Mouse (Mus musculus): ENCODE results near the gene Arhgef12. TPM values are rescaled to one million over a fixed set of nuclear protein-coding genes. Genes with fewer than 3 reads are reported as not detected.

Gene Arhgef12
- polyA plus RNA-seq, 1 experiment: 48.0 TPM

DNA sequence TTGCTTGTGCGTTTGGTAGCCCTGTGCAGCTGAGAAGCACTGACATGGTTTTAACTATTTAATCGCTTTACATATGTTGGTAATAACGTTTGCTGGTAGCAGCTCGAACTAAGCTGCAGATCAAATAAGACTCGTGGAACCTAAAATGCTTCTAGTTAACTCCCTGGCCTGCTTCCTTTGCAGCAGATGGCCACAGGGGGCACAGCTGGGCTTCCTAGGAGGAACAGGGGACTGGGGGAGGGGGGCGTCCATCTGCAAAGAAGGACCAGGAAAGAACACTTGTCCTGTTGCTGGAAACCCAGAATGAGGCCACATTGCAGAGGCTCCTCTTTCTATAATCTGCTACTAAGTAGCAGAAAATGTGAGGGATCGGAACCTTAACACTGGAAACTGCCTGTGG is 186.8 kb downstream of the Arhgef12 start:
- TF ChIP-seq POLR2A (IDR thresholded peaks at IDR 0.05; ENCODE audit: low read depth, low read length) (no peak), CTCF (conservative IDR thresholded peaks at IDR 0.05; ENCODE audit: insufficient read depth, insufficient read length, low read depth, low read length) (no peak)
- no peak overlapping the region for H3K27ac ChIP-seq (ENCODE audit: insufficient read depth, low read depth, low read length)
- H3K27me3 ChIP-seq (replicated peaks; ENCODE audit: control insufficient read depth, insufficient read depth, low read length): no peaks in the 10 kb centered on the region
- 61% methylated on average over 7 of the region's 7 CpGs for WGBS
- no peak for DNase-seq
- H3K36me3 ChIP-seq (ENCODE audit: control insufficient read depth, insufficient read depth, low read length): no peaks in the 10 kb centered on the region
- no peak overlapping the region for H3K4me3 ChIP-seq (ENCODE audit: insufficient read depth, low read depth, low read length)
- no peaks in the 10 kb centered on the region for H3K4me1 ChIP-seq (ENCODE audit: control insufficient read depth, insufficient read depth, low read length)

DNA sequence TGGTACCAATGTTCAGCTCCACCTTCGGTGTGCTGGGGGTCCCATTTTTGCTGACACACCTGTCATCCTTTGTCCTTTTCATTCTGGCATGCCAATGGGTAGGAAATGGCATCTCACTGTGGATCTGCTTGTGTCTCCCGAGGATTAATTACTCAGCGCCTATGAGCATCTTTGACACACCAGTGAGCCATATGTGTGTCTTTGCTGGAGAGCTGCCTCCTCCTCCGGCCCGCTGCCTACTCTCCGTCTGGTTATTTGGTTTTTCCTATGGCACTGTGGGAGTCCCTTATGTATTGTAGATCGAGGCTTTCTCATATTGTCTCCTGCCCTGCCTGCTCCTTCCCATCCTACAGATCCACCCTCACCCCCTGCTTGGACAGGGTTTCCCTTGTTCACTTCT is 189.1 kb downstream of the Arhgef12 start:
- 90% methylated on average over 7 of the region's 7 CpGs for WGBS
- TF ChIP-seq POLR2A (IDR thresholded peaks at IDR 0.05; ENCODE audit: low read depth, low read length) (no peak), CTCF (conservative IDR thresholded peaks at IDR 0.05; ENCODE audit: insufficient read depth, insufficient read length, low read depth, low read length) (no peak)
- Histone ChIP-seq H3K4me3 (ENCODE audit: insufficient read depth, low read depth, low read length) (no peak overlapping the region), H3K36me3 (ENCODE audit: control insufficient read depth, insufficient read depth, low read length) (no peaks in the 10 kb centered on the region), H3K27me3 (replicated peaks; ENCODE audit: control insufficient read depth, insufficient read depth, low read length) (no peaks in the 10 kb centered on the region), H3K27ac (ENCODE audit: insufficient read depth, low read depth, low read length) (no peak overlapping the region), H3K4me1 (ENCODE audit: control insufficient read depth, insufficient read depth, low read length) (no peaks in the 10 kb centered on the region)
- no peak for DNase-seq

Other genes starting within 250 kb of the Arhgef12 start
- 0.05 and 0.11 TPM in 2 replicates for gene Grik4, start 162.7 kb downstream of the Arhgef12 start, polyA plus RNA-seq (2012; rRNA removed)
- gene Tmem136, start 9.3 kb upstream of the Arhgef12 start, polyA plus RNA-seq (2012; rRNA removed): 12.4 and 13.2 TPM in 2 replicates
- gene Pou2f3, start 103.1 kb upstream of the Arhgef12 start, polyA plus RNA-seq (2012; rRNA removed): 0.14 and 0.22 TPM in 2 replicates
- gene Oaf, start 132.7 kb upstream of the Arhgef12 start, polyA plus RNA-seq (2012; rRNA removed): 60.8 and 61.1 TPM in 2 replicates
- 0.74 and 1.4 TPM in 2 replicates for gene Trim29, start 203.6 kb upstream of the Arhgef12 start, polyA plus RNA-seq (2012; rRNA removed)

Data from kidney, adult 2 months (tissue).